Mouse (Mus musculus) kidney, adult 18-20 months (tissue): ENCODE results near the gene Kcnn4.

Experiments
- DNase-seq: peaks from one replicate; pipeline ENCODE4 v3.0.0; 2021

The Kcnn4 gene

DNA sequence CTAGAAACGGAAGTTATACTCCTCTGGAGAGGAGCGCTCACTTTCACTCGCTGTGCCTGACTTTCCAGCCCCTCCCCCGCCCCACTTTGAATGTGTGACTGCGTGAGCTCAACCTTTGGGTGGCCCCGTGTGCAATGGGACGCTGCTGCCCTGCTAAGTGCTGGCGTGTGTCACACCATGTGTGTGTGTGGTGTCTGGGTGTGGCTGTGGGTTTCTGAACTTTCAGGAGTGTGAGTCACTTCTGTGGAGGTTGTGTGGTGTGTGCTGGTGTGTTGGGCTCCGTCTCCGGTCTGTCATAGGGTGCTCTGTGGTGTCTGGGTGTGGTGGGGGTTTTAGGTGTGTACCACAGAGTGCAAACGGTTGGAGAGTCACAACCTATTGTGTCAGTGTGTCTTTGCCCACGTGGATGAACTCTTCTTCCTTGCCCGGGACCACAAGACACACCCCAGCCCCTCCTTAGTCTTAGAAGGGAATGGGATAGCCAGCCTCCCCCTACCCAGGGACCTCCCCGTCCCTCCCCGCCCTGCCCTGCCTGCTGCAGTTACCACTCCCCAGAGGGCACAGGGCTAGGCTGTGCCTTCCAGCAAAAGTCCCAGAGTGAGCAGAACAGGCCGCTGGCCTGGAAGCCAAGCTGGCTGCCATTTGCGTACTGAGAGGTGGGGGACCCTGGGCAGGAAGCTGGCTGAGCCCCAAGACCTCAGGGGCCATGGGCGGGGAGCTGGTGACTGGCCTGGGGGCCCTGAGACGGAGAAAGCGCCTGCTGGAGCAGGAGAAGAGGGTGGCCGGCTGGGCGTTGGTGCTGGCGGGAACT is at the start of gene Kcnn4:
Gene Kcnn4, plus strand, starts transcription at position 533 of the 811 bp plus-strand sequence.
- DNase-seq: no peak

DNA sequence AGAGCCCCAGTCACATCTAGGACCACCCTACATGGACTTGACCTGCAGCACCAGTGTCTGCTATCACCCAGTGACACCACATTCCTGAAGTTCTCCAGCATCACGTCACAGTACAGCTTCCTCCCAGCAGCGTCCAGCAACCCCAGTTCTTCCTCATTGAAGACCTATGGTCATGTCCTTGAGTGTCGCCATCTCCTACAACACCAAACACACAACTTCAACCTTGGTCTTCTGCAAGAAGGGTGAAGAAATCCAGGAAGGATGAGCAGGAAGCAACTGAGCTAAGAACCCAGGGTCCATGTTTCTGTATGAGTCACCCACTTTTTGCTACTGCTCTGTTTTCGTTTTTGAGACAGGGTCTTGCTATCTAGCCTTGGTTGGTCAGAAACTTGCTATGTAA is 47.5 kb upstream of the Kcnn4 start:
- no peak for DNase-seq

DNA sequence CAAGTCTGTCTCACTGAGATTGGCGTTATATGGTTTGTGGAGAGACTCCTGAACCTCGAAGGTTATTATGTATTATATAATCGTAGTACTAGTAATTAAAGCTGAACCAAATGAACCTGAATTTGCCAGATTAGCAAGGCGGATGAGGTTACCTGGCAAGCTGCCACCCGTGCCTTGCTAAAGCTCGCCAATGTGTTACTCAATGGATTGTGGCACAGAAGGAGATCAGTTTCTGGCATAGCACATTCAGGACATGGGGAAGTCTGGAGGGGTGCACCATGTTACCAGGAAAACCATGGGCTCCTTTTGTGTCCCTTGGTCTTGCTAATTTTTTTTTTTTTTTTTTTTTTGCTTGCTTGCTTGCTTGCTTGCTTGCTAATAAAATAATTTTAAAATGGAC is 44.9 kb upstream of the Kcnn4 start:
- DNase-seq: peak; percentile 21

GRCm38 (mm10) chr7:24325675-24326128 is 44.4 kb upstream of the Kcnn4 start:
- no peak for DNase-seq

GRCm38 (mm10) chr7:24326273-24327135 is 43.6 kb upstream of the Kcnn4 start:
- no peak for DNase-seq

DNA sequence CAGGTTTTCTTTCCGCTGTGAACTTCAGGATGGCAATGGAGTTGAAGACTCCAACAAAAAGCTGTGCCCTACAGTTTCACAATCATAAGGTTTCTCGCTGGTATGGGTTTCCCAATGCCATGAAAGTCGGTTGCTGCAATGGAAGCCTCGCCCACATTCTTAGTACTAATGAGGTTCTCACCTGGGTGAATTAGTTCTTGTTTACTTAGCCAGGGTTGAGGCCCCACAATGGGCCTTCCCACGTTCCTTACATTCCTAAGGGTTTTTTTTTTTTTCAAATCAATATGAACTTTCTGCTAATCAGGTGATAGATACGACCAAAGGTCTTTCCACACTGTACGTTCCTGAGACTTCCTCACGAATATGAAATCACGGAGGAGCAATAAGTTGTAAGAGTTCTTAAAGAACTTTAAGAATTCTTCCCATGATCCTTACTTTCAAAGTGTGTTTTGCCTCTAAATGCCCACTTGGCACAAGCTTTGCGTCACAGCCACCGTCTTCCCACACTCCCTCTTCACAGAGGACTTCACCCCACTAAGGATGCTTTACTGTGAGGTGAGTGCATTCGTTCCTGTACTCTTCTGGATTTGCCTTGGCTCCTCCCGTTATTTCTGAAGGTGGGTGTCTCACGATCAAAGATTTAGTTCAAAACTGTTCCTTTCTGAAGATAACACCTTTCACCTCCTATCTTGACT is 42.6 kb upstream of the Kcnn4 start:
- no peak for DNase-seq

- peak; percentile 8 for DNase-seq
Measured at GRCm38 (mm10) chr7:24333304-24333986, 36.6 kb upstream of the Kcnn4 start, which contains the start of gene Tescl. Tescl (minus strand) TSS chr7:24333936.

DNA sequence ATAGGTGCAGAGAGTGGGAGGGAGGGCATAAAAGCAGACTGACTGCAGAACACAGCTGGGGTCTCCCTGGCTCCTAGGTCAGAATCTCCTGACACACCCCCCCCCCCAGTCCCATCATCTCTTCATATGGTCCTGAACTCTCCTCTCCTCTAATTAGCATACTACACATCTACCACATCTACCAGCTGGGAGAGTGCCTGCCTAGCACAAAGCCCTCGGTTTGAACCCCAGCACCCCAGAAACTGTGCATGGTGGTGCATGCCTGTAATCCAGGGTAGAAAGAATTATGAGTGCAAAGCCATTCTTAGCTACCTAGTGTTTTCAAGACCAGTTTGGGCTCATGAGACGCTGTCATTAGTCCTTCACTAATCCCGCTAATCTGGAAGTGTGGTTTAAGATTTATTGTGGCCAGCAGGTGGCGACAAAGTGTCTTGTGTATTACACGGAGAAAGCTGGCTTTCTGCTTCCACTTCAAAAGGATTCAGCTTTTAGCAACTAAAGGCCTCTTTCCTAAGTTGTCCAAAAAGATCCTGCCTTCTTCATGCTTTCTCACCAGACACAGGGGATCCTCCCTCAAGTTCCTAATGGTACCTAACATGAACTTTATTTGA is 34.3 kb upstream of the Kcnn4 start:
- peak; percentile 74 for DNase-seq

DNA sequence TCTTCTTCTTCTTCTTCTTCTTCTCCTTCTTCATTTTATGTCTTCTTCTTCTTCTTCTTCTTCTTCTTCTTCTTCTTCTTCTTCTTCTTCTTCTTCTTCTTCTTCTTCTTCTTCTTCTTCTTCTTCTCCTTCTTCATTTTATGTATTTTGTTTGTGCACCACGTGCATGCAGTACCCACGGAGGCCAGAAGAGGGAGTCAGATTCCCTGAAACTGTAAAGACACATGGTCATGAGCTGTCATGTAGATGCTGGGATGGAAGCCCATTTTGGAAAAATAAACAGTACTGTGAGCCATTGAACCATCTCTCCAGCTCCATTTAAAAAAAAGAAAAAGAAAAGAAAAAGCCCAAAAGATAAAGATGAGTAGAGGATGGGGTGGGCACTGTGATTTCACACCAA is 31.8 kb upstream of the Kcnn4 start:
- DNase-seq: no peak

DNA sequence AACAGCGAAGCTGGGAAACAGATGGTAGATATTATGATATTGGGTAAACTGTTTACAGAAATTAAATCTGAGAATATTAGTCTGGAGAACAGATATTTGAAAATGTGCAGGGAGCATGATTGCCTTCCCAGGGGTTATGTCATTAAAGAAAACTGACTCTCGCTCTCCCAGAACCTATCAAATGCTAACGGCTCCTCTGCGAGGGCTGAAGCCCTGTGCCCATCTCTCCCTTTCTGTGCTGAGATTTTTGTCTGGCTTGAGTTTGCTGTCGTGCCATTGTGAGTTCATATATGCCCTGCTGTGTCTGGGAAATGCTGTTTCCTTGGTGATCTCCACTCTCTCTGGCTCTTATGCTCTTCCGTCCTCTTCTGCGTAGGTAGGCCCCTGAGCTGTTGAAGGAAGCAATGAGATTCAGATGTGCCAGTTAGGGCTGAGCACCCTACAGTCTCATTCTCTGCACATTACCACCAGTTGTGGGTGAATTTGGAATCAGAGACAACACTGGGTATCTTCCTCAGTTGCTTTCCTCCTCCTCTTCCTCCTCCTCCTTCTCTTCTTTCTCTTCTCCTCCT is 26.3 kb upstream of the Kcnn4 start:
- no peak for DNase-seq

GRCm38 (mm10) chr7:24346444-24346843 is 23.6 kb upstream of the Kcnn4 start:
- DNase-seq: no peak

DNA sequence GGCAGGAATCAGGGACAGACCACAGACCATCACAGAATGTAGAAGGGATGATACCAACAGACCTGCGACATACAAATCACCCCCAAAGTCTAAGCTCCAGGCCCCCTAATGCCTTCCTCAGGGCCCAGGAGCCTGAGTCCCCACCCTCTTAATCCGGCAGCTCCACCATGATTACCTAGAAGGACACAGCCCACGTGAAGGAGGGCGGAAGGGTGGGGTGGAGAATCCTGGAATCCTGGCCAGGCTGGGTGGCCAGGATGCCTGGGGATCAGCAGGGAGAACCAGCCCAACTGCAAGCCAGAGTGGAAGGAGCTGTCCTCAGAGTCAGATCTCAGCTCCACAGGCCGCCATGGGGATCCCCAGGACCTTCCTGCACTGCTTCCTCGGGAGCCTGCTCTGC is 21.2 kb upstream of the Kcnn4 start, which contains the start of gene Lypd5:
Gene Lypd5, plus strand, starts transcription at position 301 of the 400 bp plus-strand sequence.
- DNase-seq: no peak

DNA sequence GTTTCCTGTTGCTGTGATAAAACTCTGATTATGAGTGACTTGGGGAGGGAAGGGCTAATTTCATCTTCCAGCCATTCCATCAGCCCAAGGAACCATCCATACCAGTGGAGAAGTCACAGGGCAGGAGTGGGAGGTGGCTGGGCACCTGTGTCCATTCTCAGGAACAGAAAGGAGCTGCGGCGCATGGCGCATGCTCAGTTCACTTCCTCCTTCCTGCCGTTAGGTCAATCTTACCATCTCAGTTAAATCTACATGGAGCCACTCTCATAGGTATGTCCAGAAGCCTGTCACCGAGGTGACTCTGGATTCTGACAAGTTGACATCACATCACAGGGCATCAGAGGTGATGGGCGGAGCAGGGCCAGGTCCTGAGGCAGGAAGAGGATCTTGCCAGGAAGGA is 14.4 kb upstream of the Kcnn4 start:
- no peak for DNase-seq

DNA sequence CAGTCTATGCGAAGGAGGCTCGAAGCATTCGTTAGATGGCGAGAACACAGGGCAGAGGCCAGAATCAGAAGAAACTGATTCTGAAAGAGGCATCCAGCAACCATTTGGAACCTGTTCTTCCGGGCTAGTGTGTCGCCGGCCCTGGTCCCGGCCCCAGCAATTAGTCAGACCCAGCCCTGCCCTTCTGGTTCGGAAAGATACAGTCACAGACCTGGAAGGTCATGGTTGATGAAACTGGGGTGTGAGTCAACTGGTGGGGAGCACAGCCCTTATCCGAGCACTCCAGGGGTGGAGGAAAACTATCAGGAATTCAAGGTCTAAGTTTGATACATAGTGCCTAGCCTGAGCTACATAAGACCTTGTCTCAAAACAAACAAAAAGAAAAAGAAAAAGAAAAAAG is 14.0 kb upstream of the Kcnn4 start:
- DNase-seq: no peak

DNA sequence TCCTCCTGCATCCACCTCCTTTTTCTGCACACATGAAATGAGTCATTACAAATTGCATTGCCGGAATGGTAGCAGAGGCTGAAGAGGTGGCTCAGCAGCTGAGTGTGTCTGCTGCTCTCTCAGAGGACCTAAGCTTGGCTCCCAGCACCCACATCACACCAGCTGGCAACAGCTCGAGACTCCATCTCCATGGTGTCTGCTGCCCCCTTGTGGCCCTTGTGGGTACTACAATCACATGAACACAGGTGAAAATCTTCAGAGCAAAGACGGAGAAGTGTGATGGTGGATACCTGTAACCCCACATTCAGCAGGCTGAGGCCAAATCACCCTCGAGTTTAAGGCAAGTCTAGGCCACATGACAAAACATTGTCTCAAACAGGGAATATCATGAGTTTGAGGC is 12.2 kb upstream of the Kcnn4 start:
- no peak for DNase-seq

DNA sequence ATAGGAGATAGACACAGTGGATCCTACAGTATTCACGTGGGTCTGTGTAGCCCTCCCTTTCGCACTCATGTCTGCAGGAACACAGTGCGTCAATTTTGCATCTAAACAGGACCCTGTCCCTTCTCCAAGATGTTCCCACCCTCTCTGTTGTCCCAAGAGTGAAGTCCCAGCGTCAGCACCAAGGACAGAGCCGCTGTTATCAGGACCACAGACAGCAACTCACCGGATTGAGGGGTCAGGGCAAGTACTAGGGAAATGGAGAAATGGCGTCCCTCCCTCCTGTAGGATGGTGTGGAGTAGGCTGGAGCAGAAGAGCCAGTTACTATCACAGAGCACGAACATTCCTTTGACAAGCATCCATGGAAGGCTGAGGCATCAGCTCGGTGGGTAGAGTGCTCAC is 10.8 kb upstream of the Kcnn4 start:
- no peak for DNase-seq

DNA sequence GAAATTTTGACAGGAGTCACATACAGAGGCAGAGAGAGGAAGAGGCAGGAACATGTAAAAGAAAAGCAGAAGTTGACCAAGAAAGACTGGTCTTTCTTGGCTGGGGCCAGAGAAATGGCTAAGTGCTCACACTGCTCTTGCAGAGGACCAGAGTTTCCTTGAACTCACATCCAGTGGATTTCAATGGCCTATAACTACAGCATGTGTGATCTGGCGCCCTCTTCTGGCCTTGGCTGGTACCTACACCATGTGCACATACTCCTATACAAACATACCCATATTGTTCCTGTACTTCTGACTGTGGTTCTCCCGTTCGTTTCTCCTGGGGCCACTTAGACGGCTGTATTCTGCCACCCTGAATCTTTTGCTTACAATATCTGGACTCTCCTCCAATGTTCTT is 9.1 kb upstream of the Kcnn4 start:
- no peak for DNase-seq

- peak; percentile 29 for DNase-seq
Measured at GRCm38 (mm10) chr7:24363228-24363627, 6.8 kb upstream of the Kcnn4 start.

DNA sequence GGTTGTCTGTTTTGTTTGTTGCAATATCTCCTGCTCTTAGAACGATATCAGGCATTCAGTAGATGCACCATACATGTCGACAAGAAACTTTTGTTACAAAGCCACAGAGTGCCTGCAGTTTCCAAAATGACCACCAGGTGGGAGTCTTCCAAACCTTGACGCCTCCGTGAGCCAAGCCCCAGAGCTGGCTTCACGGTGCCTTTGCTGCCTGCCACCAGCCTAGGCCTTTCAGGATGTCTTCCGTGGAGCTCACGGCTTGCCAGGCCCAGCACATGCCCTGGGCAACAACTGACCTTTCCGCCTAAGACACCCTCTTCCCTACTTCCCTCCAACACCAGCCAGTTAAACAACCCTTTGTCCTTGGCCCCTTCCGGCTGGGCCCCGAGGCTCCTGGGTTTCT is 5.2 kb upstream of the Kcnn4 start:
- peak; percentile 86 for DNase-seq

- no peak for DNase-seq
Measured at GRCm38 (mm10) chr7:24365258-24366014, 4.6 kb upstream of the Kcnn4 start.
